Mouse (Mus musculus): ENCODE measurements around the gene Fmnl2. TPM values are rescaled to one million over a fixed set of nuclear protein-coding genes. Genes with fewer than 3 reads are reported as not detected.

Gene Fmnl2
- polyA plus RNA-seq, 1 experiment, result not detected

GRCm38 (mm10) chr2:52920701-52921435, 63.2 kb downstream of the Fmnl2 start:
- H3K36me3 ChIP-seq (ENCODE audit: control insufficient read depth), result no peaks in the 10 kb centered on the region
- TF ChIP-seq TAL1 (IDR thresholded peaks at IDR 0.05; ENCODE audit: low read length) (no peak), GATA1 (IDR thresholded peaks at IDR 0.05; ENCODE audit: low read length) (no peak)
- no peak overlapping the region for H3K4me3 ChIP-seq (replicated peaks)
- no peaks in the 10 kb centered on the region for H3K4me1 ChIP-seq (ENCODE audit: control insufficient read depth)
- H3K9me3 ChIP-seq (ENCODE audit: control insufficient read depth, low read length), result no peaks in the 10 kb centered on the region
- H3K27me3 ChIP-seq (ENCODE audit: control insufficient read depth), result no peaks in the 10 kb centered on the region

DNA sequence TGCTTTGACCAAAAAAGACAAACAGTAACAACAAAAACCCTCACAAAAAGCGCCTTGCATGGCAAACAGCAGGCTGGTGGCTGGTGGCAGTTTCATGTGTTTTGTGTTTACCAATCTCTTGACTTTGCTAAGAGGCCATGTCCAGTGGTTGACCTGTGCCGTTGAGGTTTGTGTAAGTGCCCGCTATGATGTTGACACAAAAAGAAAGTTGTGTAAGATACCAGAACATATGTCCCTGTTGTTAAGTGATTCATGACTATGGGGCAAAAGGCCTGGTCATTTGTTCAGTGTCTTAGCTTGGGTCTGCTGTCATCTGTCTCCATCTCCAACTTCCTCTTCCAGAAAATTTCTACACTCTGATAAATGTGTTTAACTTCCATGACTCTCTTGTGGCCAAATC, 67.4 kb downstream of the Fmnl2 start:
- Histone ChIP-seq H3K4me1 (ENCODE audit: control insufficient read depth) (no peaks in the 10 kb centered on the region), H3K27me3 (ENCODE audit: control insufficient read depth) (no peaks in the 10 kb centered on the region), H3K9me3 (ENCODE audit: control insufficient read depth, low read length) (no peaks in the 10 kb centered on the region), H3K4me3 (replicated peaks) (no peak overlapping the region), H3K36me3 (ENCODE audit: control insufficient read depth) (no peaks in the 10 kb centered on the region)
- TF ChIP-seq GATA1 (IDR thresholded peaks at IDR 0.05; ENCODE audit: low read length) (no peak), TAL1 (IDR thresholded peaks at IDR 0.05; ENCODE audit: low read length) (no peak)

DNA sequence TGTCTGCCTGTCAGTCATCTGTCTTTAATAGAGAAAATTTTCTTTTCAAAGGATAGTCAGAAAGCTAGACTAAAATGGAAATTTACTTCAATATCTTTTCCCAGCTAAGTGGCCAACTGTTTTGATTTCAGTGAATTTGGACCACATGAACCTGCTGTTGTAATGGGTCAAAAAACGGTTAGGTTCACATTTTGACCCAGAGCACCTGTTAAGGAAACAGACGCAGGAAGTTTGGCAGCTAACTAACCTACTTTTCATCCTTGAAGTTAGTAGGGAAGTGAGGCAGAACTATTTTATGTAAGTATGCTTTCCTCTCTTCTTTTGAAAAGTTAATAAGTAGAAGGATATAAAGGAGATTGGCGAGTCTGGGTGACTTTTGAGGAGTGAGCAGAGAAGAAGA, 69.7 kb downstream of the Fmnl2 start:
- no peaks in the 10 kb centered on the region for H3K27me3 ChIP-seq (ENCODE audit: control insufficient read depth)
- H3K9me3 ChIP-seq (ENCODE audit: control insufficient read depth, low read length), result no peaks in the 10 kb centered on the region
- TF ChIP-seq TAL1 (IDR thresholded peaks at IDR 0.05; ENCODE audit: low read length) (no peak), GATA1 (IDR thresholded peaks at IDR 0.05; ENCODE audit: low read length) (no peak)
- H3K4me1 ChIP-seq (ENCODE audit: control insufficient read depth), result no peaks in the 10 kb centered on the region
- no peaks in the 10 kb centered on the region for H3K36me3 ChIP-seq (ENCODE audit: control insufficient read depth)
- no peak overlapping the region for H3K4me3 ChIP-seq (replicated peaks)

DNA sequence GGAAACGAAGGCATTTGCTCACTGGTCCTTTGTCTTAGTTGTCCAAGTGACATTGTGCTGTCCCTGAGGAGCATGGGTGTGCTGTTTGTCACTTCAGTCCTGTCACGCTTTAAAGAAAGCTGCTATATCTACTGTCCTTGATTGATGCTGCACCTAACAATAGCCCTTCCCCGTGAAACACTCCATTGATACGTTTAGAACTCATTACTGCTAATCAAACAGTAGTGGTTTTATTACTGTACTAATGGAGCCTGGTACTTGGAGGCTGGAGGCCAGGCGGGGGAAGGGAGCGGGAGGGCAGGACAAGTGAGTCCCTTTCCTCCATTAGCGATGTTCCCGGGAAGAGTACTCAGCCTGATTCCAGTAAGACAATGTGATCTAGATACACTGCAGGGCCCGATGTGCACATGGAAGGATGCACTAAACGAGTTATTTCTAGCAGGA, 70.2 kb downstream of the Fmnl2 start:
- Histone ChIP-seq H3K9me3 (ENCODE audit: control insufficient read depth, low read length) (no peaks in the 10 kb centered on the region), H3K4me1 (ENCODE audit: control insufficient read depth) (no peaks in the 10 kb centered on the region), H3K36me3 (ENCODE audit: control insufficient read depth) (no peaks in the 10 kb centered on the region), H3K27me3 (ENCODE audit: control insufficient read depth) (no peaks in the 10 kb centered on the region), H3K4me3 (replicated peaks) (no peak overlapping the region)
- TF ChIP-seq TAL1 (IDR thresholded peaks at IDR 0.05; ENCODE audit: low read length), result no peak
- no peak for TF ChIP-seq GATA1 (IDR thresholded peaks at IDR 0.05; ENCODE audit: low read length)

DNA sequence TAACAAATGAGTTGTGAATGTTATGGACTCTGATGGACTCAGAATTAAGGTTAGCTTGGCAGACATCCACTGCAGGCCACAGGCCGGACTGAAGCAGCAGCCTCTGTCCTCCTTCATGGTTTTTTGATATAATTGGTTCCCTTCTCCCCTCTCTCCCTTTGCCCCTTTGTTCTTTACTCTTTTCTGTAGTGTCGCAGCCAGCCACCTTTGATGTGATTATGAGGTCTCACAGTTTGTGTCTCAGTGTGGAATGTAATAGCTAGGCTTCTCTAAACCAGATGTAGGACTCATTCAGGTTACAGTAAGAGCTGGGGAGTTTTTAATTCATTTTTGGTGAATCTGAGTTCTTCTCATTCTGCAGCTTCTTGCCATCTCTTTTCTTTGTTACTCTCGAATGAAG, 70.7 kb downstream of the Fmnl2 start:
- H3K4me1 ChIP-seq (ENCODE audit: control insufficient read depth), result no peaks in the 10 kb centered on the region
- no peaks in the 10 kb centered on the region for H3K27me3 ChIP-seq (ENCODE audit: control insufficient read depth)
- no peak for TF ChIP-seq TAL1 (IDR thresholded peaks at IDR 0.05; ENCODE audit: low read length)
- TF ChIP-seq GATA1 (IDR thresholded peaks at IDR 0.05; ENCODE audit: low read length), result no peak
- H3K4me3 ChIP-seq (replicated peaks), result no peak overlapping the region
- no peaks in the 10 kb centered on the region for H3K9me3 ChIP-seq (ENCODE audit: control insufficient read depth, low read length)
- H3K36me3 ChIP-seq (ENCODE audit: control insufficient read depth), result no peaks in the 10 kb centered on the region

DNA sequence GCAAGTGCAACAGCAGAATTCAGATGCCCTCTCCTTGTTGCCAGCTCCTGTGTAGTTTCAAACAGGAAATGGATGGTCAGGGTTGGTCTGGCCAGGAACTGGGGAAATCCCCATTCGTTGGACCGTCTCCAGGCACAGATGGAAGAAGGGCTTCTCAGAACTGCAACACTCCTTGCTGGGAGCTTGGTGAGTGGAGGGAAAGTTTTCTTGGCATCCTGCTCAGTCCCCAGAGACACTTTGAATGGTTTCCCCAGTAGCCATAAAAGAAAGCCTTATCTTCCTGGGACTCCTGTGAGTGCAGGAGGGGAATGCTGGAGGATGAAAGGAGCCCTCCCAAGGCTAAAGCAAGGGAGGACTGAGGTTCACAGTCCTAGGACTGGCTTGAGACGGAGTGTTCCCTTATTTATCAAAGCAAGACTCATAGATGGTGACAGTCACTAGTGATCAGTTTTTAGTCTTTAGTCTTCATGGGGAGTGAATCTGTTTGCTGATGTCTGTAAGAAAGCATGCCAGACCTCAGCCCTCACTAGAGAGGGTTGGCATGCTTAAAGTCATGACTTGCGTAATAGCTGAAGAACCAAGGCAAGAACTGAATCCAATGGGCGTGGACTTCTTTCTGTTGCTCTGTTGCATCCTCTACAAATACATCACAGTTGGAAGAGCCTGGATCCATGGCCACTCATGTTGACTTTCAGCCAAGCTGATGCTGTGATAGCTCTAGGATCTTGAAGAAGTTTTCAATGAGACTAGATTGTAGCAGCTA, 72.6 kb downstream of the Fmnl2 start:
- H3K4me1 ChIP-seq (ENCODE audit: control insufficient read depth), result no peaks in the 10 kb centered on the region
- H3K4me3 ChIP-seq (replicated peaks), result no peak overlapping the region
- TF ChIP-seq GATA1 (IDR thresholded peaks at IDR 0.05; ENCODE audit: low read length) (no peak), TAL1 (IDR thresholded peaks at IDR 0.05; ENCODE audit: low read length) (no peak)

GRCm38 (mm10) chr2:52931315-52931714, 73.7 kb downstream of the Fmnl2 start:
- TF ChIP-seq GATA1 (IDR thresholded peaks at IDR 0.05; ENCODE audit: low read length) (no peak), TAL1 (IDR thresholded peaks at IDR 0.05; ENCODE audit: low read length) (no peak)
- no peaks in the 10 kb centered on the region for H3K36me3 ChIP-seq (ENCODE audit: control insufficient read depth)
- no peaks in the 10 kb centered on the region for H3K4me1 ChIP-seq (ENCODE audit: control insufficient read depth)
- H3K27me3 ChIP-seq (ENCODE audit: control insufficient read depth), result no peaks in the 10 kb centered on the region
- H3K4me3 ChIP-seq (replicated peaks), result no peak overlapping the region
- no peaks in the 10 kb centered on the region for H3K9me3 ChIP-seq (ENCODE audit: control insufficient read depth, low read length)

More for the DNA sequence above, 72.6 kb downstream of the Fmnl2 start:
- Histone ChIP-seq H3K9me3 (ENCODE audit: control insufficient read depth, low read length) (no peaks in the 10 kb centered on the region), H3K36me3 (ENCODE audit: control insufficient read depth) (no peaks in the 10 kb centered on the region), H3K27me3 (ENCODE audit: control insufficient read depth) (no peaks in the 10 kb centered on the region)

DNA sequence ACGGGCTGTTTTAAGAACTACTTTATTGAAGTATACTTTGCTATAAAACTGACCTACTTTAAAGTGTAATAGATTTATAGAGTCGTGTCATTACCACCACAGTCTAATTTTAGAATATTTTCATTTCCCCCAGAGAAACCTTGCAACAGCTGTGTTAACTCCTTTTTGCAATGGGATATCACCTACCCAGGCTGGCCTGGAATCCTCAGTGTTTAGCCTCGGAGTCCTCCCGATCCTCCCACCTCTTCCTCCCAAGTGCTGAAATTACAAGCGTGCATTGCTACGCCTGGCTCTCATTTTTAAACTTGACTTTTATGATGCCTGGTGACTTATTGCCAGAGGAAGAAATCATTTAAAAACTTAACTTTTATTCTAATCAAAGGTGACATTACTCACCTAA, 78.2 kb downstream of the Fmnl2 start:
- no peak overlapping the region for H3K4me3 ChIP-seq (replicated peaks)
- TF ChIP-seq GATA1 (IDR thresholded peaks at IDR 0.05; ENCODE audit: low read length), result no peak
- no peak for TF ChIP-seq TAL1 (IDR thresholded peaks at IDR 0.05; ENCODE audit: low read length)
- no peaks in the 10 kb centered on the region for H3K4me1 ChIP-seq (ENCODE audit: control insufficient read depth)
- no peaks in the 10 kb centered on the region for H3K27me3 ChIP-seq (ENCODE audit: control insufficient read depth)
- no peaks in the 10 kb centered on the region for H3K9me3 ChIP-seq (ENCODE audit: control insufficient read depth, low read length)
- no peaks in the 10 kb centered on the region for H3K36me3 ChIP-seq (ENCODE audit: control insufficient read depth)

- Histone ChIP-seq H3K27me3 (ENCODE audit: control insufficient read depth) (no peaks in the 10 kb centered on the region), H3K9me3 (ENCODE audit: control insufficient read depth, low read length) (no peaks in the 10 kb centered on the region), H3K36me3 (ENCODE audit: control insufficient read depth) (no peaks in the 10 kb centered on the region), H3K4me3 (replicated peaks) (no peak overlapping the region), H3K4me1 (ENCODE audit: control insufficient read depth) (no peaks in the 10 kb centered on the region)
- no peak for TF ChIP-seq TAL1 (IDR thresholded peaks at IDR 0.05; ENCODE audit: low read length)
- TF ChIP-seq GATA1 (IDR thresholded peaks at IDR 0.05; ENCODE audit: low read length), result no peak
Measured at GRCm38 (mm10) chr2:52938351-52939074, 80.9 kb downstream of the Fmnl2 start.
